Mouse (Mus musculus) forebrain, embryonic 11.5 days (tissue): ENCODE results near the gene Epha4. TPM values are rescaled to one million over a fixed set of nuclear protein-coding genes. Genes with fewer than 3 reads are reported as not detected.
A peak's percentile ranks its signal among the peaks of the same experiment; 100 is the strongest.

Experiments used
- ATAC-seq: fragments of 200-750 bp; cut with Nextera tagmentation; replicated peaks from 2 replicates; pipeline ENCODE4 v1.8.0; 2017; ENCODE audit warnings: moderate TSS enrichment; ENCODE audit not compliant: low FRiP score
- DNase-seq: peaks from one replicate; pipeline ENCODE4 v3.0.0-alpha.2; 2017; ENCODE audit warnings: low spot score
- H3K27ac ChIP-seq: fragments of 300-500 bp; sonication (generic); 2 replicates; pipeline ENCODE4 v1.5.1; 2014; ENCODE audit warnings: low read depth, low read length
- H3K27me3 ChIP-seq: fragments of 300-500 bp; sonication (generic); 2 replicates; pipeline ENCODE4 v1.6.1; 2014; ENCODE audit warnings: mild to moderate bottlenecking, low read length, mixed read lengths; ENCODE audit not compliant: control insufficient read depth, insufficient read depth
- H3K36me3 ChIP-seq: fragments of 300-500 bp; sonication (generic); 2 replicates; pipeline ENCODE4 v1.6.1; 2014; ENCODE audit warnings: mild to moderate bottlenecking, low read length, moderate library complexity, mixed read lengths; ENCODE audit not compliant: control insufficient read depth, insufficient read depth
- H3K4me1 ChIP-seq: fragments of 300-500 bp; sonication (generic); replicated peaks from 2 replicates; pipeline ENCODE4 v1.6.1; 2014; ENCODE audit warnings: low read length, mixed read lengths; ENCODE audit not compliant: control insufficient read depth, insufficient read depth
- H3K4me2 ChIP-seq: fragments of 300-500 bp; sonication (generic); 2 replicates; pipeline ENCODE4 v1.6.1; 2014; ENCODE audit warnings: low read depth, mild to moderate bottlenecking, low read length, moderate library complexity, mixed read lengths; ENCODE audit not compliant: severe bottlenecking
- H3K4me3 ChIP-seq: fragments of 300-500 bp; sonication (generic); 2 replicates; pipeline ENCODE4 v1.5.1; 2014; ENCODE audit warnings: low read depth, low read length
- H3K9ac ChIP-seq: fragments of 300-500 bp; sonication (generic); 2 replicates; pipeline ENCODE4 v1.6.1; 2014; ENCODE audit warnings: low read length
- H3K9me3 ChIP-seq: fragments of 300-500 bp; sonication (generic); 2 replicates; pipeline ENCODE4 v1.6.1; 2016; ENCODE audit warnings: low read length, mixed read lengths; ENCODE audit not compliant: control insufficient read depth
- WGBS: fragments of 180-500 bp; shearing (Covaris S2); extraction: QIAGEN DNeasy Blood & Tissue Kit; methylation state at CpG from one replicate; pipeline ENCODE4 v1.1.7; 2014; 5-methylcytosine and 5-hydroxymethylcytosine counted together
- polyA plus RNA-seq: library from polyadenylated mRNA; unstranded; fragments of >200 nt; fragmentation: Nextera tagmentation; extraction: Ambion mirVana; gene quantifications from 2 replicates; pipeline ENCODE4 v1.2.1, GENCODE M21; 2014

Gene Epha4
- 38.4 and 42.9 TPM in 2 replicates for polyA plus RNA-seq

DNA sequence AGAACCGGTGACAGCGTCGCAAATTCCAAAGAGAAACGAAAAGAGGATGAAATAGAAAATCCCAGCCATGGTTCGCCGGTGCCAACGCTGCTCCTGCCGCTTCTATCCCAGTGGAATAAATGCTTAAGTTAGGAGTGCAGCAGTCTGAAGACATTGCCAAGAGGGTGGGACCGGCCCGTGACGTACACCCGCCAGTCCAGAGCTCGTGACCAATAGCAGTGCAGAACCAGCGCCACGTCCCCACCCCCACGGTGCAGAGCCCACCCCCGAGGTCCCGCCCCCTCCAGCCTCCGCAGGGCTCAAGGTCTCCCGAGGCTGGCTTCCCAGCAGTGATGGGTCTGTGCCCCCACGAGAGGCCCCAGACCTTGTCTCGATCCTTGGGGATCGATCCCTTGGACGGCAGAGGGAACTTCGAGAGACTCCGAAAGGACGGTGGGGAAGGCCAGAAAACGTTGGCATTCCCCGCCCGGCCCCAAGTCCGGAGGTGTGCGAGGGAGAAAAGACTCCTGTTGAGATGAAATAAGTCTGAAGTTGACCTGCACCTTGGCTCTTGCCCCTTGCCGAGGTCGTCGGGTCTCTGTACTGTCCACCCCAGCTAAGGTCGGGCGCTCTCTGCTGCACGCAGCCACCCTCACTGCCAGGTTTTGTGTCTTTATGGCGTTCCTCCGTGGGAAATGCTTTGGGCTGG lies at the start of gene Epha4:
Gene Epha4, minus strand, starts transcription at position 126 of the 688 bp plus-strand sequence.
- peak within 1 kb of the TSS; percentile 79 for H3K4me3 ChIP-seq
- peaks cover 14% of the 10 kb centered on the region; the same call in 1 of the 2 replicates for H3K4me1 ChIP-seq
- under 1% methylated on average over 40 of the region's 40 CpGs for WGBS
- H3K4me2 ChIP-seq: peak within 1 kb of the TSS; percentile 99
- peak; percentile 97 for DNase-seq
- peaks cover 2% of the 10 kb centered on the region; the same call in 1 of the 2 replicates for H3K36me3 ChIP-seq
- peak within 1 kb of the TSS; percentile 85 for H3K9ac ChIP-seq
- ATAC-seq: peak; percentile 88
- no peaks in the 10 kb centered on the region for H3K9me3 ChIP-seq
- peak within 1 kb of the TSS; percentile 91 for H3K27ac ChIP-seq
- H3K27me3 ChIP-seq: no peaks in the 10 kb centered on the region

- Histone ChIP-seq H3K9ac (no peak overlapping the region), H3K27ac (no peak overlapping the region), H3K4me1 (no peaks in the 10 kb centered on the region), H3K9me3 (no peaks in the 10 kb centered on the region), H3K4me3 (no peak overlapping the region), H3K27me3 (no peaks in the 10 kb centered on the region), H3K4me2 (no peak overlapping the region), H3K36me3 (no peaks in the 10 kb centered on the region)
- ATAC-seq (no peak), DNase-seq (no peak)
- WGBS: 63% methylated on average over 3 of the region's 3 CpGs
Observed at GRCm38 (mm10) chr1:77556199-77556598, 41.3 kb upstream of the Epha4 start.

DNA sequence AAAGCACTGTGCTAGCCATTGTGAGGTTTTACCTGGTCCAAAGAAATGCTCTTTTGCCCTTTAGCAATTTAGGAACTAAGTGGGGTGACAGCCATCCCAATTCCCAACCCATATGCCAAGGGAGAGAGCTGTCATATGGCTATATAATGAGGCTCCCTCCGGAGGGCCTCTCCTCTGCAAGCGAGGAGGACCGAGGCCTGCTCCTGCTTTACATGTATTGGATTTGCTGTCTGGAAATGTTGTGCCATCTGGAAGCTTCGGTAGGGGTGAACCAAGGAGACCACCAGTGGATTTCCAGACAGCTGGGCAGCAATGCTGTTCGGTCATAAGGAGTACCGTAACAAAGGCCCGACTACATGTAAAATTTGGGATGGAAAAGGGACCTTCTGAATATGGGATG lies 37.0 kb upstream of the Epha4 start:
- no peak for DNase-seq
- no peaks in the 10 kb centered on the region for H3K9me3 ChIP-seq
- no peak for ATAC-seq
- no peaks in the 10 kb centered on the region for H3K36me3 ChIP-seq
- no peak overlapping the region for H3K4me3 ChIP-seq
- H3K27ac ChIP-seq: no peak overlapping the region
- 91% methylated on average over 7 of the region's 7 CpGs for WGBS
- H3K4me1 ChIP-seq: 0 out of 2 replicates have a peak, but pooled peaks cover 2% of the 10 kb centered on the region
- H3K27me3 ChIP-seq: no peaks in the 10 kb centered on the region
- H3K4me2 ChIP-seq: no peak overlapping the region
- H3K9ac ChIP-seq: no peak overlapping the region

DNA sequence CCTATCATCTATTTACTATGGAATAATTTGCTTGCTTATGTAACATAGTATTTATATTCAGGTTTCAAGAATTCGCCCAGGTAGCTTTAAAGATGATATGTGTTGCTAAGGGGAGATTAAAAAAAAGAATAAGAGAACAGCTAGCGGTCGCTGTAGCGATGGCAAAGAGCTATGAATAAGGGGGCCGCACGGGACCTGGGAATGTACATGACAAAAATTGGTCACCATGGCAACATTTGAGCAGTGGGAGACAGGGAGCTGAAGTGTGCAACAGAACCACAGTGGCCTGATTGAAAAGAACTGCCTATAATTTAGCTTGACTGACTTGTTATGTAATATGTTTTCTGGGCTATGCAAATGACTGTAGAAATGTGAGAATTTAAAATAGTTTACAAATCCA lies 30.8 kb upstream of the Epha4 start:
- no peak overlapping the region for H3K4me3 ChIP-seq
- no peak overlapping the region for H3K9ac ChIP-seq
- peak; percentile 91 for ATAC-seq
- peak; percentile 73 for DNase-seq
- H3K36me3 ChIP-seq: no peaks in the 10 kb centered on the region
- no peak overlapping the region for H3K4me2 ChIP-seq
- no peaks in the 10 kb centered on the region for H3K27me3 ChIP-seq
- H3K4me1 ChIP-seq: peaks cover 13% of the 10 kb centered on the region; the same call in 1 of the 2 replicates
- H3K9me3 ChIP-seq: no peaks in the 10 kb centered on the region
- 16% methylated on average over 6 of the region's 6 CpGs for WGBS
- H3K27ac ChIP-seq: no peak overlapping the region; the same call in 1 of the 2 replicates

- 89% methylated on average over 1 of the region's 1 CpGs for WGBS
- H3K36me3 ChIP-seq: no peaks in the 10 kb centered on the region
- no peak overlapping the region for H3K9ac ChIP-seq
- no peak overlapping the region for H3K4me2 ChIP-seq
- H3K9me3 ChIP-seq: no peaks in the 10 kb centered on the region
- no peak overlapping the region for H3K27ac ChIP-seq
- no peak overlapping the region for H3K4me3 ChIP-seq
- no peak for ATAC-seq
- no peak for DNase-seq
- H3K4me1 ChIP-seq: peaks cover 13% of the 10 kb centered on the region; the same call in 1 of the 2 replicates
- no peaks in the 10 kb centered on the region for H3K27me3 ChIP-seq
Observed at GRCm38 (mm10) chr1:77545035-77545434, 30.1 kb upstream of the Epha4 start.

- Histone ChIP-seq H3K4me1 (peaks cover 13% of the 10 kb centered on the region; the same call in 1 of the 2 replicates), H3K4me2 (no peak overlapping the region), H3K36me3 (no peaks in the 10 kb centered on the region), H3K9ac (no peak overlapping the region), H3K27me3 (no peaks in the 10 kb centered on the region), H3K9me3 (no peaks in the 10 kb centered on the region), H3K27ac (no peak overlapping the region), H3K4me3 (no peak overlapping the region)
- WGBS: 40% methylated on average over 3 of the region's 3 CpGs
- ATAC-seq: no peak
- DNase-seq: no peak
Observed at GRCm38 (mm10) chr1:77544279-77544678, 29.4 kb upstream of the Epha4 start.

DNA sequence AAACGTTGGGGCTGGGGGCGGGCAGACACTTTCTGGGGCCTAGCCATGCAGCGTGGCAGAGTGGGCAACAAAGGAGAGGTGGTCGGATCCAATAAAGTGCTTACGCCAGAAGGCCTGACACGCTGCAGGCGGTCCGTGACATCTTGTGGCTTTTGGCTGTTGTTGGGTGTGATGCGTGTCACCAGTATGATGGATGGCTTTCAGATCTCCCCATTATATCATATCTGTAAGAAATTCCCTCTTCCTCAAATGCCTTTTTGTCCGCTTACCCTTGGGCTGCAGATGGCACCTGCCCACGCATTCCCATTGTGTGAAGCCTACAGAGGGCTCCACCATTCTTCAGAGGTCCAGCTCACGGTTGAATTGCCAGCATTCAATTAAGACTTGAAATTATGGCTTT lies 25.1 kb upstream of the Epha4 start:
- Histone ChIP-seq H3K27me3 (no peaks in the 10 kb centered on the region), H3K4me1 (peaks cover 5% of the 10 kb centered on the region; the same call in 1 of the 2 replicates), H3K27ac (no peak overlapping the region), H3K36me3 (no peaks in the 10 kb centered on the region), H3K4me2 (no peak overlapping the region), H3K4me3 (no peak overlapping the region), H3K9ac (no peak overlapping the region), H3K9me3 (no peaks in the 10 kb centered on the region)
- ATAC-seq (no peak; the same call in 1 of the 2 replicates), DNase-seq (no peak)
- 80% methylated on average over 12 of the region's 12 CpGs for WGBS

DNA sequence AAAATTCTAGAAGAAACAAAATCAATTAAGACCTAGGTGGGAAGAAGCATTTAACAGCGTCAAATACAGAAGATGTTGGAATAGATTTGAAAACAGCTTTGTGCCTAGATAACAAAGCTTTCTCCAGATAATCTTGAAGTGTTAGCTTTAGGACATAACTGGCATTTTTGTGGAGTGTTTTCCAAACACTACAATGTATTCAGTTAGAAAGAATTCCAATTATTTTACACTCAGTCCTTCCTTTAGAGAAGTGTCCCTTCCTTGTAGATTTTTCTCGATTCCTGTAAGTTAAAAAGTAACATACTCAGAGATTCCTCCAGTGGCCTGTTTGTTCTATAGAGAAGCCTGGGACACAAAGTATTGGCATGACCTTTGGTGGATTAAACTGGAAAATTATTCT lies 23.7 kb upstream of the Epha4 start:
- no peaks in the 10 kb centered on the region for H3K9me3 ChIP-seq
- WGBS: 71% methylated on average over 2 of the region's 2 CpGs

GRCm38 (mm10) chr1:77535905-77536304 lies 21.0 kb upstream of the Epha4 start:
- ATAC-seq (no peak), DNase-seq (no peak)
- WGBS: 89% methylated on average over 5 of the region's 5 CpGs
- Histone ChIP-seq H3K4me3 (no peak overlapping the region), H3K4me1 (peaks cover 4% of the 10 kb centered on the region; the same call in 1 of the 2 replicates), H3K27ac (no peak overlapping the region), H3K9ac (no peak overlapping the region), H3K9me3 (no peaks in the 10 kb centered on the region), H3K27me3 (no peaks in the 10 kb centered on the region), H3K4me2 (no peak overlapping the region), H3K36me3 (no peaks in the 10 kb centered on the region)

More for the DNA sequence above, 23.7 kb upstream of the Epha4 start:
- ATAC-seq (no peak), DNase-seq (no peak)
- Histone ChIP-seq H3K27me3 (no peaks in the 10 kb centered on the region), H3K4me1 (no peaks in the 10 kb centered on the region; the same call in 1 of the 2 replicates), H3K36me3 (no peaks in the 10 kb centered on the region), H3K4me3 (no peak overlapping the region), H3K27ac (no peak overlapping the region), H3K4me2 (no peak overlapping the region), H3K9ac (no peak overlapping the region)
